Mouse (Mus musculus) heart, adult 18-20 months (tissue): ENCODE measurements around the gene Il1f8. TPM values are rescaled to one million over a fixed set of nuclear protein-coding genes. Genes with fewer than 3 reads are reported as not detected.
"Not testable (repeated sequence)": the region's sequence is repeated elsewhere in the genome, so short reads cannot be mapped to it uniquely, and the experiment has no call there.

Source experiments
- DNase-seq, 2 experiments: peaks; one replicate each; pipeline ENCODE4 v3.0.0; 2021 to 2022; ENCODE audit warnings: mixed read lengths in 1 of 2
- long read RNA-seq, 2 experiments: library from polyadenylated mRNA; stranded (forward); transcript quantifications; one replicate each; pipeline ENCODE4 v2.0.0; 2021
- total RNA-seq, 2 experiments: library from RNA; stranded (reverse); gene quantifications; 2 replicates each; pipeline ENCODE4 v1.2.3; 2021

Gene Il1f8
- total RNA-seq: not detected
- long read RNA-seq, experiment 1: 0 reads
- long read RNA-seq, experiment 2: 0 reads

- no peak for DNase-seq
Observed at GRCm38 (mm10) chr2:24152861-24153260, at the start of gene Il1f8. TSS of gene Il1f8 (plus strand) at chr2:24153161.

- no peak for DNase-seq
Observed at GRCm38 (mm10) chr2:24103619-24104289, 49.2 kb upstream of the Il1f8 start.

GRCm38 (mm10) chr2:24109085-24109484 lies 43.9 kb upstream of the Il1f8 start:
- DNase-seq: no peak

GRCm38 (mm10) chr2:24134373-24134772 lies 18.6 kb upstream of the Il1f8 start:
- DNase-seq: no peak

- DNase-seq: peak; percentile 18 to 22
Observed at GRCm38 (mm10) chr2:24181683-24182331, 28.8 kb downstream of the Il1f8 start.

GRCm38 (mm10) chr2:24182423-24183147 lies 29.6 kb downstream of the Il1f8 start:
- DNase-seq: not testable (repeated sequence)

- not testable (repeated sequence) for DNase-seq
Observed at GRCm38 (mm10) chr2:24184092-24184491, 31.1 kb downstream of the Il1f8 start.

- no peak for DNase-seq
Observed at GRCm38 (mm10) chr2:24186176-24186575, 33.2 kb downstream of the Il1f8 start, which contains the start of gene Il1f9. TSS of gene Il1f9 (plus strand) at chr2:24186476.

GRCm38 (mm10) chr2:24187585-24187984 lies 34.6 kb downstream of the Il1f8 start:
- no peak for DNase-seq

- no peak for DNase-seq
Observed at GRCm38 (mm10) chr2:24188189-24188588, 35.2 kb downstream of the Il1f8 start.

Other genes starting within 250 kb of the Il1f8 start
- gene Hnmt, start 103.8 kb upstream of the Il1f8 start, total RNA-seq: 10 to 100 TPM; 16.3 to 22.0 TPM
- gene Tbpl2, start 56.6 kb upstream of the Il1f8 start, total RNA-seq: not detected
- gene Il1f9, start 33.3 kb downstream of the Il1f8 start, total RNA-seq: under 1 TPM in 1 of 2 experiments, not detected in 1; 0.15 TPM
- not detected for gene Il1f6, start 62.3 kb downstream of the Il1f8 start, total RNA-seq
- gene Il1f5, start 123.8 kb downstream of the Il1f8 start, total RNA-seq: not detected
- not detected for gene Il1f10, start 138.0 kb downstream of the Il1f8 start, total RNA-seq
- under 1 TPM in 1 of 2 experiments, not detected in 1; 0.41 TPM for gene Il1rn, start 183.7 kb downstream of the Il1f8 start, total RNA-seq
- gene Psd4, start 214.4 kb downstream of the Il1f8 start, total RNA-seq: 1 to 10 TPM; 1.0 to 3.1 TPM